Mouse (Mus musculus): ENCODE results near the gene Tbx6. TPM values are rescaled to one million over a fixed set of nuclear protein-coding genes. Genes with fewer than 3 reads are reported as not detected.

The Tbx6 gene
- polyA plus RNA-seq, 1 experiment, result 1.7 TPM

GRCm38 (mm10) chr7:126758539-126758938 lies 22.7 kb upstream of the Tbx6 start:
- H3K27ac ChIP-seq (ENCODE audit: insufficient read depth, low read length), result no peak overlapping the region
- no peak for TF ChIP-seq CTCF (IDR thresholded peaks at IDR 0.05; ENCODE audit: low read depth, low read length)
- TF ChIP-seq POLR2A (IDR thresholded peaks at IDR 0.05; ENCODE audit: insufficient read depth, low read length), result no peak
- no peak for TF ChIP-seq EP300 (IDR thresholded peaks at IDR 0.05; ENCODE audit: insufficient read depth, low read depth, low read length)

GRCm38 (mm10) chr7:126759050-126759671 lies 22.1 kb upstream of the Tbx6 start, which contains the start of gene Mapk3:
Gene Mapk3, plus strand, starts transcription at chr7:126759601.
- Histone ChIP-seq H3K27me3 (ENCODE audit: control insufficient read depth, insufficient read depth, low read length, poor library complexity, severe bottlenecking) (no peaks in the 10 kb centered on the region), H3K9me3 (replicated peaks; ENCODE audit: control insufficient read depth, insufficient read depth, low read length, poor library complexity, severe bottlenecking) (no peaks in the 10 kb centered on the region), H3K4me3 (ENCODE audit: low read depth, low read length) (peak within 1 kb of the TSS; percentile 82), H3K9ac (ENCODE audit: low read depth, poor library complexity, severe bottlenecking) (peak within 1 kb of the TSS; percentile 65), H3K27ac (ENCODE audit: insufficient read depth, low read length) (no peak within 1 kb of the TSS; the same call in 1 of the 2 replicates), H3K36me3 (ENCODE audit: control insufficient read depth, insufficient read depth, low read length, poor library complexity, severe bottlenecking) (peaks cover 7% of the 10 kb centered on the region; the same call in 1 of the 2 replicates), H3K4me1 (ENCODE audit: control insufficient read depth, insufficient read depth, low read length) (peaks cover 4% of the 10 kb centered on the region)
- TF ChIP-seq CTCF (IDR thresholded peaks at IDR 0.05; ENCODE audit: low read depth, low read length) (peak; percentile 30), POLR2A (IDR thresholded peaks at IDR 0.05; ENCODE audit: insufficient read depth, low read length) (peak; percentile 40), EP300 (IDR thresholded peaks at IDR 0.05; ENCODE audit: insufficient read depth, low read depth, low read length) (0 out of 2 replicates have a peak, but pooled peaks have one; percentile 26)

More at GRCm38 (mm10) chr7:126758539-126758938, 22.7 kb upstream of the Tbx6 start:
- no peaks in the 10 kb centered on the region for H3K9me3 ChIP-seq (replicated peaks; ENCODE audit: control insufficient read depth, insufficient read depth, low read length, poor library complexity, severe bottlenecking)
- H3K4me1 ChIP-seq (ENCODE audit: control insufficient read depth, insufficient read depth, low read length), result peaks cover 4% of the 10 kb centered on the region
- 0 out of 2 replicates have a peak, but pooled peaks cover 4% of the 10 kb centered on the region for H3K36me3 ChIP-seq (ENCODE audit: control insufficient read depth, insufficient read depth, low read length, poor library complexity, severe bottlenecking)
- no peak overlapping the region for H3K4me3 ChIP-seq (ENCODE audit: low read depth, low read length)
- H3K9ac ChIP-seq (ENCODE audit: low read depth, poor library complexity, severe bottlenecking), result no peak overlapping the region
- H3K27me3 ChIP-seq (ENCODE audit: control insufficient read depth, insufficient read depth, low read length, poor library complexity, severe bottlenecking), result no peaks in the 10 kb centered on the region

- Histone ChIP-seq H3K9ac (ENCODE audit: low read depth, poor library complexity, severe bottlenecking) (peak overlapping the region; percentile 65), H3K9me3 (replicated peaks; ENCODE audit: control insufficient read depth, insufficient read depth, low read length, poor library complexity, severe bottlenecking) (no peaks in the 10 kb centered on the region), H3K4me1 (ENCODE audit: control insufficient read depth, insufficient read depth, low read length) (peaks cover 4% of the 10 kb centered on the region), H3K36me3 (ENCODE audit: control insufficient read depth, insufficient read depth, low read length, poor library complexity, severe bottlenecking) (peaks cover 13% of the 10 kb centered on the region), H3K27me3 (ENCODE audit: control insufficient read depth, insufficient read depth, low read length, poor library complexity, severe bottlenecking) (no peaks in the 10 kb centered on the region), H3K4me3 (ENCODE audit: low read depth, low read length) (peak overlapping the region; percentile 82), H3K27ac (ENCODE audit: insufficient read depth, low read length) (no peak overlapping the region; the same call in 1 of the 2 replicates)
- TF ChIP-seq EP300 (IDR thresholded peaks at IDR 0.05; ENCODE audit: insufficient read depth, low read depth, low read length) (no peak), CTCF (IDR thresholded peaks at IDR 0.05; ENCODE audit: low read depth, low read length) (no peak), POLR2A (IDR thresholded peaks at IDR 0.05; ENCODE audit: insufficient read depth, low read length) (no peak)
Observed at GRCm38 (mm10) chr7:126759672-126760390, 21.5 kb upstream of the Tbx6 start.

GRCm38 (mm10) chr7:126760391-126760802 lies 20.9 kb upstream of the Tbx6 start:
- H3K27me3 ChIP-seq (ENCODE audit: control insufficient read depth, insufficient read depth, low read length, poor library complexity, severe bottlenecking), result no peaks in the 10 kb centered on the region
- no peaks in the 10 kb centered on the region for H3K9me3 ChIP-seq (replicated peaks; ENCODE audit: control insufficient read depth, insufficient read depth, low read length, poor library complexity, severe bottlenecking)
- H3K4me3 ChIP-seq (ENCODE audit: low read depth, low read length), result peak overlapping the region; percentile 82
- TF ChIP-seq EP300 (IDR thresholded peaks at IDR 0.05; ENCODE audit: insufficient read depth, low read depth, low read length) (0 out of 2 replicates have a peak, but pooled peaks have one; percentile 30), POLR2A (IDR thresholded peaks at IDR 0.05; ENCODE audit: insufficient read depth, low read length) (no peak), CTCF (IDR thresholded peaks at IDR 0.05; ENCODE audit: low read depth, low read length) (no peak)
- no peak overlapping the region; the same call in 1 of the 2 replicates for H3K27ac ChIP-seq (ENCODE audit: insufficient read depth, low read length)
- peak overlapping the region; percentile 65 for H3K9ac ChIP-seq (ENCODE audit: low read depth, poor library complexity, severe bottlenecking)
- H3K4me1 ChIP-seq (ENCODE audit: control insufficient read depth, insufficient read depth, low read length), result peaks cover 4% of the 10 kb centered on the region
- peaks cover 17% of the 10 kb centered on the region for H3K36me3 ChIP-seq (ENCODE audit: control insufficient read depth, insufficient read depth, low read length, poor library complexity, severe bottlenecking)

- Histone ChIP-seq H3K9ac (ENCODE audit: low read depth, poor library complexity, severe bottlenecking) (no peak overlapping the region; the same call in 1 of the 2 replicates), H3K4me3 (ENCODE audit: low read depth, low read length) (no peak overlapping the region), H3K27ac (ENCODE audit: insufficient read depth, low read length) (0 out of 2 replicates have a peak overlapping the region, but pooled peaks have one; percentile 3)
Observed at GRCm38 (mm10) chr7:126760956-126761355, 20.3 kb upstream of the Tbx6 start.

More at GRCm38 (mm10) chr7:126760956-126761355, 20.3 kb upstream of the Tbx6 start:
- peaks cover 17% of the 10 kb centered on the region for H3K36me3 ChIP-seq (ENCODE audit: control insufficient read depth, insufficient read depth, low read length, poor library complexity, severe bottlenecking)
- TF ChIP-seq EP300 (IDR thresholded peaks at IDR 0.05; ENCODE audit: insufficient read depth, low read depth, low read length) (no peak), CTCF (IDR thresholded peaks at IDR 0.05; ENCODE audit: low read depth, low read length) (no peak), POLR2A (IDR thresholded peaks at IDR 0.05; ENCODE audit: insufficient read depth, low read length) (no peak)
- no peaks in the 10 kb centered on the region for H3K9me3 ChIP-seq (replicated peaks; ENCODE audit: control insufficient read depth, insufficient read depth, low read length, poor library complexity, severe bottlenecking)
- H3K4me1 ChIP-seq (ENCODE audit: control insufficient read depth, insufficient read depth, low read length), result peaks cover 4% of the 10 kb centered on the region
- H3K27me3 ChIP-seq (ENCODE audit: control insufficient read depth, insufficient read depth, low read length, poor library complexity, severe bottlenecking), result no peaks in the 10 kb centered on the region

Data from ES-Bruce4 (cell line).